8 mouse cellular contexts compared by ENCODE assay signal in genomic region chr6:54812276-54812675, GRCm38 (mm10). TPM values are rescaled to one million over a fixed set of nuclear protein-coding genes. Genes with fewer than 3 reads are reported as not detected.
DNase-seq lines count a peak whose midpoint lies in the region; ATAC-seq and TF ChIP-seq lines count a peak whose summit lies in the region.

No protein-coding gene starts in this region.

- H3K4me2 ChIP-seq in forebrain, embryonic 15.5 days (replicated peaks): no peak overlapping the region
- H3K4me2 ChIP-seq in forebrain, embryonic 12.5 days: no peak overlapping the region

- no peak overlapping the region for H3K4me3 ChIP-seq in forebrain, embryonic 15.5 days
- H3K4me3 ChIP-seq in forebrain, embryonic 12.5 days (replicated peaks): no peak overlapping the region
- H3K4me3 ChIP-seq in small intestine, adult 2 months (ENCODE audit: low read depth, low read length): no peak overlapping the region

- TF ChIP-seq POLR2A in small intestine, adult 2 months (IDR thresholded peaks at IDR 0.05; ENCODE audit: low read depth, low read length): no peak

- DNase-seq in ovary, postnatal 14 days (ENCODE audit: low spot score): peak; percentile 44
- no peak for DNase-seq in ovary, adult 18-20 months (ENCODE audit: low spot score)
- DNase-seq in kidney, adult 18-20 months: peak; percentile 69
- DNase-seq in retina, embryonic 14.5 days (ENCODE audit: low spot score): no peak

- ATAC-seq in forebrain, embryonic 15.5 days (replicated peaks): no peak
- no peak for ATAC-seq in forebrain, embryonic 12.5 days (ENCODE audit: low FRiP score)
- ATAC-seq in activated CD4-positive, CD25-positive, alpha-beta regulatory T cell, adult 4 months: no peak

- H3K36me3 ChIP-seq in forebrain, embryonic 15.5 days: no peaks in the 10 kb centered on the region
- no peaks in the 10 kb centered on the region for H3K36me3 ChIP-seq in forebrain, embryonic 12.5 days (replicated peaks)
- no peaks in the 10 kb centered on the region for H3K36me3 ChIP-seq in small intestine, adult 2 months (ENCODE audit: control insufficient read depth, insufficient read depth, low read length)

- no peak overlapping the region for H3K9ac ChIP-seq in forebrain, embryonic 15.5 days (replicated peaks)
- H3K9ac ChIP-seq in forebrain, embryonic 12.5 days: no peak overlapping the region

- H3K27ac ChIP-seq in forebrain, embryonic 15.5 days (replicated peaks): peak overlapping the region; percentile 75
- H3K27ac ChIP-seq in forebrain, embryonic 12.5 days: no peak overlapping the region
- peak overlapping the region; percentile 28 for H3K27ac ChIP-seq in small intestine, adult 2 months (ENCODE audit: insufficient read depth, low read depth, low read length)

- WGBS in forebrain, embryonic 15.5 days: 82% methylated on average over 6 of the region's 6 CpGs
- 91% methylated on average over 6 of the region's 6 CpGs for WGBS in forebrain, embryonic 12.5 days
- 29% methylated on average over 6 of the region's 6 CpGs for WGBS in small intestine, adult 2 months

- no peak for TF ChIP-seq CTCF in small intestine, adult 2 months (IDR thresholded peaks at IDR 0.05; ENCODE audit: extremely low read depth, insufficient read length, insufficient replicate concordance, low read depth, low read length)

- H3K27me3 ChIP-seq in forebrain, embryonic 15.5 days: no peaks in the 10 kb centered on the region
- no peaks in the 10 kb centered on the region; the same call in 1 of the 2 replicates for H3K27me3 ChIP-seq in forebrain, embryonic 12.5 days
- no peaks in the 10 kb centered on the region for H3K27me3 ChIP-seq in small intestine, adult 2 months (ENCODE audit: control insufficient read depth, insufficient read depth, low read length)

- peaks cover 27% of the 10 kb centered on the region for H3K4me1 ChIP-seq in forebrain, embryonic 15.5 days
- peaks cover 7% of the 10 kb centered on the region for H3K4me1 ChIP-seq in forebrain, embryonic 12.5 days
- H3K4me1 ChIP-seq in small intestine, adult 2 months (ENCODE audit: control insufficient read depth, insufficient read depth, insufficient read length, low read length): peaks cover 20% of the 10 kb centered on the region; the same call in 1 of the 2 replicates

- no peaks in the 10 kb centered on the region for H3K9me3 ChIP-seq in forebrain, embryonic 15.5 days
- H3K9me3 ChIP-seq in forebrain, embryonic 12.5 days: no peaks in the 10 kb centered on the region

RNA-seq across cellular contexts. Expression of gene Znrf2, which starts 4.4 kb away (rescaled TPM):
- 18.4 and 22.0 TPM in 2 replicates for polyA plus RNA-seq in forebrain, embryonic 15.5 days (2015; fragmentation: Nextera tagmentation; extraction: Ambion mirVana)
- 5.4 and 5.6 TPM in 2 replicates for polyA plus RNA-seq in forebrain, embryonic 12.5 days (2016; fragmentation: Nextera tagmentation; extraction: Ambion mirVana)
- 3.8 and 7.0 TPM in 2 replicates for polyA plus RNA-seq in small intestine, adult 2 months (2012; rRNA removed)
- 10 to 100 TPM; 19.6 to 27.1 TPM for polyA plus RNA-seq in activated CD4-positive, CD25-positive, alpha-beta regulatory T cell, adult 4 months (2017; shearing (Covaris generic))

Comparison
In these comparisons a context has a peak if more than half of its experiments do, and no peak if none do; other contexts are left out.
1. DNase-seq: peak in ovary, postnatal 14 days (single experiment) and kidney, adult 18-20 months (single experiment); none in ovary, adult 18-20 months (single experiment) and retina, embryonic 14.5 days (single experiment).